Mouse (Mus musculus) hindlimb bud, embryonic 11.5 days (tissue): Measurements from ENCODE around the gene Slc6a13.
"Not testable (repeated sequence)": the region's sequence is repeated elsewhere in the genome, so short reads cannot be mapped to it uniquely, and the experiment has no call there.

Source experiments
- DNase-seq: peaks from one replicate; pipeline ENCODE4 v3.0.0-alpha.2; 2012; ENCODE audit warnings: low read depth, low spot score; ENCODE audit errors: extremely low spot score

Slc6a13 gene

DNA sequence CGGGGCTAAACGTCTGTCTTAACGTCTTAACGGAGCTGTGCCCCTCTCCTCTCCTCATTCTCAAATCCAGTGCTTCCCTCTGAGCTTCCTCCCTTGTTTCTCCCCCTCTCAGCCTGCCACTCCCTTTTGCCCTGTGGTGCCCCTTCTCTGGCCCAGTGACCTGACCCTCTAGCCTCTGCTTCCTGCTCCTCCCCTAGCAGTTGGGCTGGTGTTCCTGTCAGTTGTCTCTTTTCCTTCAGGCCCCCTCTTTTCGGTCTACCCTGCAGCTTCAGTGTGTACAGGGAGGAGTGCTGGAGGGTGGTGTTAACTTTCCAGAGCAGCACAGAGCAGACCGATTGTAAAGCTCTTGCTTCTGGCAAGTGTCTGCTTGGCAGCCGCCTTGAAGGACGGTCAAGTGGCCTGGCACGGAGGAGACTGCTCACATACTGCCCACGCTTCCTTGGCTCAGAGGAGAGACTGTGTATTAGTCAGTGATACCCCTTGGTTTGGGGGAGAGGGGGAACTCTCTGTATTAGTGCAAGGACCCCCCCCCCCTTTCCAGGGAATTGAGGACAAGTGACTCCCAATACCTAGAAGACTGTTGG is 26.6 kb downstream of the Slc6a13 start:
- DNase-seq, result no peak

DNA sequence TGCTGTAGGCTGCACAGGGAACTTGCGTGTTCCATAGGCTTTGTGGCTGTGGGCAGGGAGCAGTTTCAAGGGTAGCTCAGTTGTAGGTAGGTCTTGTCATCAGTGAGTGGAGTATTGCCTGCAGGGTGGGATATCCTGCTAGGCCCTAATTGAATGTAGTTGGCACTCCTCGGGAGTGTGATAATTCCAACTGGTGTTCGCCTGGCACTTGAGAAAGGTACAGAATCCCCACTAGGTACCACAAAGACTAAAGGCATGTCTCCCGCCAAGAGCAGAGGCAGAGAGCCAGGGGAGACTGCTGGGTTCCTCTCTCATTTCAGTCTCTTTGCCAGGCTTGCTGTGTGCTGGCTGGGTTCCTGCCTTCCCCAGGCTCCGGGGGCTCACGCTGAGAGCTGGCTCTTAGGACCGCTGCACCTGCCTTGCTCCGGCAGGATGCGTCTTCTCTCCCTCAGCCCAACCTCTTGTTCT is 28.4 kb downstream of the Slc6a13 start:
- DNase-seq, result no peak

- DNase-seq, result no peak
Observed at GRCm38 (mm10) chr6:121329848-121330508, 30.0 kb downstream of the Slc6a13 start.

DNA sequence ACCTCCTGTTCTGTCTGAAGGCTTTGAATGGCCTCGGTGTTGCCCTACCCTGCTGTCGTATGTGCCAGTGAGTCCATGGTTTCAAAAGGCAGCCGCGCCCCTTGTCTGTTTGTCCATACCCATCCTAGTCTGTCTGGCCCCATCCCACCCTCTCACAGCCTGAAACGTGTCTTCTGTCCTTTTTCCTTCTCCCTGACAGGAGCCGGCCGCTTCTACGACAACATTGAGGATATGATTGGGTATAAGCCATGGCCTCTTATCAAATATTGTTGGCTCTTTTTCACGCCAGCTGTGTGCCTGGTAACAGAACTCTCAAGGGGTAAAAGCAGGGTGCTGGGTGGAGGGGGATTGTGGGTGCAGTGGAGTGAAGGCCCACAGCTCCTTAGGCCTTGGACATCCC is 35.8 kb downstream of the Slc6a13 start:
- DNase-seq, result no peak

- no peak for DNase-seq
Observed at GRCm38 (mm10) chr6:121336558-121336957, 36.5 kb downstream of the Slc6a13 start.

DNA sequence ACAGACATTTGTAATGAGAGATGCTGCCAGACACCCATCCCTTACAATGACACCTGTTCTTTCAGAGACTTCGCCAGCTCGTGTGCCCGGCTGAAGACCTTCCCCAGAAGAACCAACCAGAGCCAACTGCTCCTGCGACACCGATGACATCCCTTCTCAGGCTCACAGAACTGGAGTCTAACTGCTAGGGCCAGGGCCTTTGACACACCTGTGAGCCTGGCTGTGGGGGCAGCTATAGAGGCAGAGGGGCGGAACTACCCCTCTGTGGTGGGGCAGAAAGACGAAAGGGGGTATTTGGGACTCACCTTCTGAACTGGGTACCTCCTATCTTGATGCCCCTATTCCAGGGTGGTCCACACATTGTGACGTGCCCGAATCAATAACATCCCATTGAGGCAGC is 37.2 kb downstream of the Slc6a13 start:
- DNase-seq, result no peak

- peak; percentile 71 for DNase-seq
Observed at GRCm38 (mm10) chr6:121337770-121338518, 37.9 kb downstream of the Slc6a13 start.

DNA sequence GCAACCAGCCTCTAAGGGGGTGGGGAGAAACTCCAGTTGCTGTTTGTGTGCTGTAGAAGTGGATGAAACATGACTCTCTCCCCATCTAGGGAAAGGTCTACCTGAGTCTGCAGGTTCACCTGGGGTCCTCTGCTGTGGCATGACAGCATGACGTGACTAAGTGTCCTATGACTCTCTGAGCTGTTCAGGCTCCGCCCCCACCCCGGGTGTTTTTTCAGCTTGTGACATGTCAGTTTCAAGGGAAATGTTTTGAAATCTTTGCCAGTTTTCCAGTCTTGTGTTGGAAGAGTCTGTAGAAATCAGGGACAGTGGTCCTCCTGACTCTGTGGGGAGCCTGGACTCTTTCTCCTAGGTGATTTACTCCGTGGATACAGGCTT is 38.5 kb downstream of the Slc6a13 start:
- no peak for DNase-seq

DNA sequence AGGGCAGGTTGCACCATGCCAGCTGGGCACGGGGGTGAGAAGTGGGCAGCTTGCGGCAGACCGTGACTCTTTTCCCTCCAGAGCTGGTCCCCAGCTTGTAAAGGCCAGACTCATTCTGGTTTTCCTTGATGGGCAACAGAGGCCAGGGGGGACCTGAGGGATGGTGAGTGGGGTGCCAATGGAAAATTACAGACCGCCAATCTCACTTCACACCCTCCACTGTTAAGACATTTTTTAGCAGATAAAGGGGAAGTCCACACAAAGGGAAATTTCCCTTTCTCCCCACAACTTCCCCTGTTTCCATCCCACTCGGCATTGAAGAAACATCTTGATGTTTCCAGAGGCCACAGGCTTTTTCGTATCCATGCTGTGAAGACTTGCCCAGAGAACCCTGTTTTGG is 41.6 kb downstream of the Slc6a13 start:
- DNase-seq, result no peak

DNA sequence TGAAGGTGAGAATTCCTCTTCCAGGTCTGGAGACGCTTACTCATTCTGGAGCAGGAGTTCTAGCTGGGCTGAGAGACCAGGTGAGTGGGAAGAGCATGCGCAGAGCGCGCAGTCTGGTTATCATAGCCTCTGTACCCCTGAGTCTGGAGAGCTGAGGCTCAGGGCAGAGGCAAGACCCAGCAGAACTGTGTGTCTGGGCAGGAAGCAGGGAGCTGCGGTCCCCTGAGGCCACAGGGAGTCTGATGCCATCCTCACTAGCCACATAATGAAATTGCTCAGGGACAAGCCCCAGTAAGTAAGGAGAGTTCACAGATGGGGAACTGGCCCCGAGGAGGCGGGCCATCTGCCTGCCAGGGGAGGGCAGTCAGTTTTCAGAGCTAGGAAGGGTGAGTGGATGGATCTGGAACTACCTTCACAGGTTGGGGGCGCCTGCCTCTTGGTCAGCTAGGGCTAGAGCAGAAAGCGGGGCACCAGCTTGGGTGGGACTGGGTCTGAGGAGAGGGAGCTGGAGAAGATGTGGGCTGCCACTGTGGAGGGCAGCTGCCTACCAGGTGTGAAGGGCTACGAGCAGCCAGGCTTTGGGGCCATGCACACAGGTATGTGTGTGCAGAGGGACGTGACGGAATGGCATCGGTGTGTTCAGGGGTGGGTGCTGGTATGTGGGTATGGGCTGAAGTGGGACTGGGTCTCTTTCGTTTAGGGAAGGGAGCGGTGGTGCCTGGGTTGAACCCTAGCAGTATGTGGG is 43.2 kb downstream of the Slc6a13 start, which contains the start of gene Slc6a12:
Gene Slc6a12 (plus strand): TSS at position 51 of the 745 bp plus-strand sequence.
- no peak for DNase-seq

- no peak for DNase-seq
Observed at GRCm38 (mm10) chr6:121343771-121344123, 43.7 kb downstream of the Slc6a13 start.

DNA sequence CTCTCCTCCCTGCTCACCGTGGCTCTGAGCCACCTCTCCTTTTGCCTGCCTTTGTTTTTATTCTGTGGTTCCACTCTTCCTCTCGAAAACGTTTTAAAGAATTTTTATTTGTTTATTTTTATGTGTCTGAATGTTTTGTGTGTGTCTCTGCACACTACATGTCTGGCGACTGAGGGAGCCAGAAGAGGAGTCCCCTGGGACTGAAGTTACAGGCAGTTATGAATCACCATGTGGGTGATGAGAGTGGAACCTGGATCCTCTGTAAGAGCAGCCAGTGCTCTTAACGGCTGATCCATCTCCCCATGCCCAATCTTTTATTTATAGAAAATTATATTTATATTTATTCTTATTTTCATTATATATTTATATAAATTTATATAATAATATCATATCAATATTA is 44.3 kb downstream of the Slc6a13 start:
- no peak for DNase-seq

GRCm38 (mm10) chr6:121346428-121346827 is 46.4 kb downstream of the Slc6a13 start:
- DNase-seq, result no peak

- no peak for DNase-seq
Observed at GRCm38 (mm10) chr6:121352276-121352675, 52.2 kb downstream of the Slc6a13 start.

GRCm38 (mm10) chr6:121356041-121356440 is 56.0 kb downstream of the Slc6a13 start:
- no peak for DNase-seq

- DNase-seq, result no peak
Observed at GRCm38 (mm10) chr6:121357232-121357631, 57.2 kb downstream of the Slc6a13 start.

DNA sequence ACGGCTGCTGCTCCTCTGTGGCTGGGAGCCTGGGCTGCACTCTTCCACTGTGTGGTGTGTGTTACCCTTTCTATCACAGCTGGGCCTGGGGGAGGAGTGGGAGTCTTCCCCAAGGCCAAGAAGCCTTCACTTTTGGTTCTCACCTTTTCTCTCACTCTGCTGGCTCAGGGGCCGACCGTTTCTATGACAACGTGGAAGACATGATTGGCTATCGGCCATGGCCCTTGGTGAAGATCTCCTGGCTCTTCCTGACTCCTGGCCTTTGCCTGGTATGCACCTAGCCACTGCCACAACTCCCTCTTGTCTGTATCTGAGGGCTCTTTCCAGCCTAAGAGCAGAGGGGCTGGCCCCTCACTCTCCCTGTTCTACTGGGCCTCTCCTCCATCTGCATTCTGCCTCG is 63.0 kb downstream of the Slc6a13 start:
- DNase-seq, result no peak

- no peak for DNase-seq
Observed at GRCm38 (mm10) chr6:121363956-121364355, 63.9 kb downstream of the Slc6a13 start.

- not testable (repeated sequence) for DNase-seq
Observed at GRCm38 (mm10) chr6:121366537-121366936, 66.5 kb downstream of the Slc6a13 start.

DNA sequence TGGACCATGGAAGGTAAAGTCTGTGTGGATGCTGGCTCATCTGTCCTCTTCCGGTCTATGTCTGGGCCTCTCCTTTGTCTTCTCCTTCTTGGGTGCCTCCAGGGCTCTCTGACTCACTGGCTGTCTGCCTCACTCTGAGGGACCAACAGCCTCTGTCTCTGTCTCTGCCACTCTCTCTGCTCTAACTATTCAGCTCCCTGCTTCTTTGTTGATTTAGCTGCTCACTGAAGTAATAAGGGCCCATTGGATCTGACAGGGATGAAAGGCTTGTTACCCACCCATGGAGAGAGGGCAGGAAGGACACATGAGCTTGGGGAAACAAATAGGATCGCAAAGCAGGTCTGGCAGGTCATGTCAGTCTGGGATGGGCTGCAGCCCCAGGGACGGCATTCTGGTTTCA is 67.1 kb downstream of the Slc6a13 start:
- no peak for DNase-seq

DNA sequence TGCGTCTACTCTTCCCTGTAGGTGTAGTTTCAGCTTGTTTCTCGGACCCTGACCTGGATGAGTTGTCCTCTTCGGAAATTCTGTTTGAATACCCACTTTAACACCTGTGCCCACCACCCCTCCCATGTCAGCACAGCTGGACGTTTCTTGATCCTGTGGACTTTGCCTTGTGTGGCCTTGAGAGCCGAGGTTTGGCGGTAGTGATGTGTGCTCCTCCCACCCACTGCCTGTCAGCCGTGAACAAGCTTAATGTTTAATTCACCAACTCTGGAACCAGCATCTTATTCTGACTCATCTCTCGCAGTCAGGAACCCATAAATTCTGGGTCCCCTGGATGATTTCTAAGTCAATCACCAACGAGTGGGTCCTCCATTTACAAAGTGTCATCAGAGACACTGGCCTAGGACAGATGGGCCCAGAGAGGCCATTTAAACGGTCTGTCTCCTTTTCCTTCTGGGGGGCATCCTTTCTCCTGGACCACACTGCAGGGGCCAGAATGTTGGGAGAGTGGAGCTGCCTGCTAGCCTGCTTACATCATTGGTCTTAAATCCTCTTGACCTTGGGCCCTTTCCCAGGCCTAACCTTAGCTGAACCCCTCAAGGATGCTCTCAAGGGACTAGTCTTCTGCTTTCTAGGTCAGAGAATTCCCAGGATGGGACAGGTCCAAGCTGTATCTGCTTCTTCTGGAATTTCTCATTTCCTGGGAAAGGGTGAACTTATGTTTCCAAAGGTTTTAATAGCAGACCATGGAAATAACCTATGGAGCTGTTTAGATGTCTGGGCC is 71.4 kb downstream of the Slc6a13 start:
- DNase-seq, result no peak
